Mouse (Mus musculus) cerebellum, adult 2 months (tissue): ENCODE measurements at regions not wholly inside any gene's neighbourhood (a gene's known extent, or its start where the extent isn't known, plus 50 kb on each side); places are given as distances from the start of the nearest gene placed in this dataset.

Source experiments
- CTCF ChIP-seq: fragments of 200-500 bp; IDR thresholded peaks from 2 replicates; pipeline ENCODE4 v1.5.1; 2011; ENCODE audit warnings: low read depth, mild to moderate bottlenecking, control low read depth, low read length, moderate library complexity, borderline replicate concordance; ENCODE audit not compliant: insufficient read depth
- POLR2A ChIP-seq: fragments of 200-500 bp; IDR thresholded peaks from 2 replicates; pipeline ENCODE4 v1.6.1; 2011; ENCODE audit warnings: low read length, control low read depth, borderline replicate concordance; ENCODE audit not compliant: insufficient read depth

GRCm38 (mm10) chr5:127014166-127014565 lies 227.4 kb upstream of the Tmem132c start:
- TF ChIP-seq CTCF: no peak
- TF ChIP-seq POLR2A: no peak
